Mouse (Mus musculus): ENCODE measurements around the gene Ngrn.

DNA sequence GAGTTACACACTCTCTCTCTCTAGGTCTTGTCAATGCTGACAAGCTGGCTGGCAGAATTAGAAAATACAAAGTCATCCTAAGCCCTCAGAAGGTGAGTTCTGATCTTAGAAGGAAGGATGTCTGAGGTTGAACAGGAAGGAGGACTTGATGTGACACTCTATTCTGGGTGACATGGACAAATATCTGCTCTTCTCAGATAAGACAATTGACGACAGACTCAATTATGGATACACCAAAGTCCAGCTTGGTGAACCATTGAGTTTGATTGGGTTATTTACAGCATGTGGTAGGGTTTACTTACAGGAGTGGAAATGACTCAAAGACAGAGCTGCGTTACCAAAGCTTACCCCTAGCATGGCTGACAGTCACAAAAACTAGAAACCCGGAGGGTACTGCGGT is 15.4 kb downstream of the Ngrn start:
- TF ChIP-seq POLR2A (IDR thresholded peaks at IDR 0.05; ENCODE audit: extremely low read depth, insufficient read depth, low read length), result no peak
- no peak for TF ChIP-seq CTCF (IDR thresholded peaks at IDR 0.05; ENCODE audit: low read depth, low read length)

Data from liver, adult 2 months (tissue).